In the genomic region with DNA sequence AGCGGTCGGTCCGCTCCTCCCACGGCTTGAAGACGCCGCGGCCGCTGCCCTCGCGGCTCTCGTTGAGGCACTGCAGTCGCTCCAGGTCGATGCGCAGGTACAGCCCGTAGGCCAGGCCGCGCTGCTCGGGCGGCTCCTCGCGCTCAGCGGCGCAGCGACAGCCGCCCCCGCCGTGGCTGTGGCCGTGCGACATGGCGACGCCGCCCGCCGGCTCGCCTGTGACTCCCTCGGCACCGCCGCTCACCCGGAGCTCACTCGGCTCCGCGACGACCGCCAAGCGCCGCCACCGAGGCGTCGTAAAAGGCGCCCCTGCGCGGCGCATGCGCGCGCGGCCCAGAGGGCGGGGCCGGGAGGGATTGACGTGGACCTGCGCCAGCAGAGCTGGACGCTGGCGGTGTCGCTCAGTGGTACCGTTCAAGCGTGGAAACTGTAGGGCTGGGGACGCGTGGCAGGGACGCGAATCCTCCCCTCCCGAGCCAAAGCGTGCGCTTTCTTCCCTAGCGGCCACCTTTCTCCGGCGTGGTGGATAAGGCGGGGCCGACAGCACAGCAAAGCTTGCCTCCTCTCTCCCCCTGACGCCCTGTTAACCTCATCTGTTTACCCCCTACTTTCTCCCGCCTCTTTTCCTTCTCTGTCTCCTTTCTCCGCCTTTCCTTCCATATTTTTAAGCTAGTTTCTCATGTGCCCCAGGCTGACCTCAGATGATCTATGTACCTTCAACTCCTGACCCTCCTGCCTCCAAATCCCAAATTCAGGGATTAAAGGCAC, we compare ENCODE assay signal across 7 mouse cellular contexts. TPM values are rescaled to one million over a fixed set of nuclear protein-coding genes. Genes with fewer than 3 reads are reported as not detected.
DNase-seq lines count a peak whose midpoint lies in the region; ATAC-seq lines count a peak whose summit lies in the region.

A gene (minus strand): TSS at position 322 of the 768 bp plus-strand sequence.

- no peaks in the 10 kb centered on the region for H3K9me3 ChIP-seq in embryonic facial prominence, embryonic 11.5 days (replicated peaks; ENCODE audit: control insufficient read depth, low read length)
- no peaks in the 10 kb centered on the region; the same call in 1 of the 2 replicates for H3K9me3 ChIP-seq in limb, embryonic 11.5 days (ENCODE audit: control insufficient read depth, low read length)
- H3K9me3 ChIP-seq in midbrain, embryonic 14.5 days (ENCODE audit: control insufficient read depth, low read length) = no peaks in the 10 kb centered on the region

- H3K27me3 ChIP-seq in embryonic facial prominence, embryonic 11.5 days (ENCODE audit: control insufficient read depth, insufficient read depth, low read length) = no peaks in the 10 kb centered on the region
- no peaks in the 10 kb centered on the region for H3K27me3 ChIP-seq in limb, embryonic 11.5 days (ENCODE audit: control insufficient read depth, insufficient read depth, low read length)
- H3K27me3 ChIP-seq in midbrain, embryonic 14.5 days (ENCODE audit: control insufficient read depth, insufficient read depth, low read length) = no peaks in the 10 kb centered on the region

- peak; percentile 91 for ATAC-seq in embryonic facial prominence, embryonic 11.5 days (replicated peaks; ENCODE audit: insufficient number of reproducible peaks, low FRiP score, low TSS enrichment, low read depth)
- ATAC-seq in limb, embryonic 11.5 days (ENCODE audit: insufficient number of reproducible peaks, low FRiP score, low TSS enrichment, low read depth) = peak; percentile 84
- ATAC-seq in midbrain, embryonic 14.5 days (ENCODE audit: low FRiP score, low TSS enrichment) = peak; percentile 95

- peaks cover 5% of the 10 kb centered on the region for H3K36me3 ChIP-seq in embryonic facial prominence, embryonic 11.5 days (replicated peaks; ENCODE audit: control insufficient read depth, insufficient read depth, low read depth, low read length)
- H3K36me3 ChIP-seq in limb, embryonic 11.5 days (ENCODE audit: control insufficient read depth, insufficient read depth, low read length) = peaks cover 10% of the 10 kb centered on the region
- H3K36me3 ChIP-seq in midbrain, embryonic 14.5 days (ENCODE audit: control insufficient read depth, insufficient read depth, low read length) = peaks cover 12% of the 10 kb centered on the region

- peak within 1 kb of the TSS; percentile 95 for H3K9ac ChIP-seq in embryonic facial prominence, embryonic 11.5 days (replicated peaks; ENCODE audit: low read length)
- H3K9ac ChIP-seq in limb, embryonic 11.5 days (ENCODE audit: low read length) = peak within 1 kb of the TSS; percentile 94
- H3K9ac ChIP-seq in midbrain, embryonic 14.5 days (replicated peaks; ENCODE audit: low read length) = peak within 1 kb of the TSS; percentile 92

- DNase-seq in adrenal gland, postnatal 14 days = peak; percentile 96
- peak; percentile 92 for DNase-seq in embryonic facial prominence, embryonic 11.5 days (ENCODE audit: low spot score)
- DNase-seq in heart, adult 11 months = peak; percentile 99
- peak; percentile 95 for DNase-seq in kidney, adult 18-20 months
- peak; percentile 92 for DNase-seq in limb, embryonic 11.5 days (ENCODE audit: low spot score)
- peak; percentile 97 for DNase-seq in midbrain, embryonic 14.5 days
- DNase-seq in spleen, adult 18-20 months = peak; percentile 91 to 94

- peak within 1 kb of the TSS; percentile 73 for H3K27ac ChIP-seq in embryonic facial prominence, embryonic 11.5 days (replicated peaks; ENCODE audit: low read depth, low read length)
- H3K27ac ChIP-seq in limb, embryonic 11.5 days (replicated peaks; ENCODE audit: low read depth, low read length) = peak within 1 kb of the TSS; percentile 53; the same call in 1 of the 2 replicates
- H3K27ac ChIP-seq in midbrain, embryonic 14.5 days (replicated peaks; ENCODE audit: low read depth, low read length) = peak within 1 kb of the TSS; percentile 84

- under 1% methylated on average over 81 of the region's 81 CpGs for WGBS in embryonic facial prominence, embryonic 11.5 days
- WGBS in limb, embryonic 11.5 days = under 1% methylated on average over 79 of the region's 81 CpGs
- under 1% methylated on average over 72 of the region's 81 CpGs for WGBS in midbrain, embryonic 14.5 days

- peak within 1 kb of the TSS; percentile 95 for H3K4me3 ChIP-seq in embryonic facial prominence, embryonic 11.5 days (ENCODE audit: low read depth, low read length)
- H3K4me3 ChIP-seq in limb, embryonic 11.5 days (ENCODE audit: low read depth, low read length) = peak within 1 kb of the TSS; percentile 98
- peak within 1 kb of the TSS; percentile 88 for H3K4me3 ChIP-seq in midbrain, embryonic 14.5 days (replicated peaks; ENCODE audit: low read depth, low read length)

- H3K4me2 ChIP-seq in embryonic facial prominence, embryonic 11.5 days (ENCODE audit: low read depth, low read length) = peak within 1 kb of the TSS; percentile 84
- peak within 1 kb of the TSS; percentile 84 for H3K4me2 ChIP-seq in limb, embryonic 11.5 days (ENCODE audit: low read depth, severe bottlenecking)
- H3K4me2 ChIP-seq in midbrain, embryonic 14.5 days (ENCODE audit: low read length) = peak within 1 kb of the TSS; percentile 63

- H3K4me1 ChIP-seq in embryonic facial prominence, embryonic 11.5 days (ENCODE audit: control insufficient read depth, insufficient read depth, low read length) = no peaks in the 10 kb centered on the region; the same call in 1 of the 2 replicates
- H3K4me1 ChIP-seq in limb, embryonic 11.5 days (ENCODE audit: control insufficient read depth, insufficient read depth, low read length) = peaks cover 10% of the 10 kb centered on the region
- H3K4me1 ChIP-seq in midbrain, embryonic 14.5 days (ENCODE audit: control insufficient read depth, insufficient read depth, low read length) = peaks cover 13% of the 10 kb centered on the region

RNA-seq across cellular contexts. Expression of the gene that starts here (rescaled TPM):
- total RNA-seq in adrenal gland, postnatal 14 days (2021) = 27.1 and 33.8 TPM in 2 replicates
- 65.3 and 67.9 TPM in 2 replicates for polyA plus RNA-seq in embryonic facial prominence, embryonic 11.5 days (2014; fragmentation: Nextera tagmentation; extraction: Ambion mirVana)
- 68.3 and 71.3 TPM in 2 replicates for polyA plus RNA-seq in limb, embryonic 11.5 days (2014; fragmentation: Nextera tagmentation; extraction: Ambion mirVana)
- polyA plus RNA-seq in midbrain, embryonic 14.5 days (2014; fragmentation: Nextera tagmentation; extraction: Ambion mirVana) = 62.6 and 70.0 TPM in 2 replicates

Comparison
In these comparisons a context has a peak if more than half of its experiments do, and no peak if none do; other contexts are left out.
1. Peak in every context shown above with its lines: DNase-seq, ATAC-seq, H3K4me3 ChIP-seq and H3K27ac ChIP-seq.